Mouse (Mus musculus): ENCODE measurements around the gene Hoxd8. TPM values are rescaled to one million over a fixed set of nuclear protein-coding genes. Genes with fewer than 3 reads are reported as not detected.

Hoxd8 gene
- polyA plus RNA-seq, 1 experiment from 2014 or later = 0.04 TPM

DNA sequence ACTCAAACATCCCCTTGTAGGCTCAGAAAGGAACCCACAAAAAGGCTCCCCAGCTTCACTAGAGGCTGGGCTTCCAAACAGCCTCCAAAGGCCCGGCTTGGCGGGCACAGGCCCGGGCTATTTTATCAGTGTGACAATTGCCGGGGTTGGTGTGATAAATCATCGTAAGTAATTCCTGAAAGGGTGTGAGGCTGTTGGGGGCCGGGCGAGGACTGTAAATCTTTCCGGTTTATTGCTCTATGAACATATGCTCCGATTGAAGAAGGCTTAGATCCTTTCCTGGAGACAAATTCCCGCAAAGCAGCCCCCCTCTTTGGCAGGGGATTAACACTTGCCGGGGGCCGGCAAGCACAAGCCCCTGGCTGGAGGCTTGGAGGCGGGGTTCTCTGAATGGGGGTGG, 30.0 kb downstream of the Hoxd8 start:
- Histone ChIP-seq H3K4me2 (ENCODE audit: low read depth, low read length) (no peak overlapping the region), H3K9ac (ENCODE audit: low read depth, low read length) (no peak overlapping the region), H3K27me3 (ENCODE audit: control insufficient read depth, insufficient read depth, low read depth, low read length) (peaks cover 96% of the 10 kb centered on the region), H3K36me3 (ENCODE audit: control insufficient read depth, insufficient read depth) (no peaks in the 10 kb centered on the region), H3K27ac (ENCODE audit: low read length) (no peak overlapping the region), H3K4me1 (ENCODE audit: control insufficient read depth, low read depth, low read length) (no peaks in the 10 kb centered on the region), H3K4me3 (ENCODE audit: low read depth, low read length) (no peak overlapping the region), H3K9me3 (replicated peaks; ENCODE audit: control insufficient read depth, low read length) (no peaks in the 10 kb centered on the region)
- ATAC-seq (ENCODE audit: low read depth) = no peak
- WGBS (ENCODE audit: insufficient replicate concordance) = 6% methylated on average over 13 of the region's 13 CpGs

DNA sequence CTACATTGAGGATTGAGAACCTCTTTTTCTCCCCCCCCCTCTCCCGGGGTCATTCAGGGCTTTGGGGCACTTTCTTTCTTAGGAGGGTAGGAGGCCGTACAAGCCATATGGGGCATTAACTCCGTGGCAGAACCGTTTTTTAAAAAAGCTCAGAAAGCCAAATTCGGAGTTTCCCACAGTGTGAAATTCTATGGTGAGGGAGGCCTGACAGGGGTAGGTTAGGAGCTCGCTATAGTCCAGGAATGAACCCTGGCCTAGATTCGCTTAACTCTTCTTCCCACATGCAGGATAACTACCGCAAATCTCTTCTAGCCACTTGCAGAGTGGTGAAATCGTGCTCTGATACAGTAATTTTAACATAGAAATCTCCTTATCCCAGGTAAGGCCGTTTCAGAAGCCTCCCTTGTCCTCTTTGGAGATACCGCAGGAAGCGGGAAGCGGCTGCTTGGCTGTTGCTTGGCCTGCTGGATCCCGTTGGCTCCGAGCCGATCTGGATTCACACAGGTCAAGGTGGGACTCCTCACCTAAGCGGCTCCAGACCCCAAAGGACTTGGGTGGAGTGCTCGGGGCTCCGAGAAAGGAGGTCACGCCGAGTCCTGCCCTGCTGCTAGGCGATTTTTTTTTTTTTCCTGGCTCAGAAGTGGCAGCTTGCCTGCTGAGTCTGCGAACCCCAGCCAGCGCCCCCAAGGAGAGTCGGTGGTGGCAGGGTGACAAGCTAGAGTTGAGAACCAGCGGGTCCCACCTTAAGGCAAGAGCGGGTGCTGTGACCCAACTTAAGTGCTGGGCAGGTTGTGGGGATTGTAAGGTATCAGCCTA, 30.8 kb downstream of the Hoxd8 start:
- H3K4me2 ChIP-seq (ENCODE audit: low read depth, low read length) = no peak overlapping the region
- no peak overlapping the region for H3K27ac ChIP-seq (ENCODE audit: low read length)
- H3K9me3 ChIP-seq (replicated peaks; ENCODE audit: control insufficient read depth, low read length) = no peaks in the 10 kb centered on the region
- 9% methylated on average over 27 of the region's 27 CpGs for WGBS (ENCODE audit: insufficient replicate concordance)
- no peak overlapping the region for H3K4me3 ChIP-seq (ENCODE audit: low read depth, low read length)
- H3K27me3 ChIP-seq (ENCODE audit: control insufficient read depth, insufficient read depth, low read depth, low read length) = peaks cover 99% of the 10 kb centered on the region
- no peak for ATAC-seq (ENCODE audit: low read depth)
- H3K9ac ChIP-seq (ENCODE audit: low read depth, low read length) = no peak overlapping the region
- H3K36me3 ChIP-seq (ENCODE audit: control insufficient read depth, insufficient read depth) = no peaks in the 10 kb centered on the region
- no peaks in the 10 kb centered on the region for H3K4me1 ChIP-seq (ENCODE audit: control insufficient read depth, low read depth, low read length)

GRCm38 (mm10) chr2:74735851-74736687, 31.7 kb downstream of the Hoxd8 start:
- Histone ChIP-seq H3K36me3 (ENCODE audit: control insufficient read depth, insufficient read depth) (no peaks in the 10 kb centered on the region), H3K27me3 (ENCODE audit: control insufficient read depth, insufficient read depth, low read depth, low read length) (peaks cover 98% of the 10 kb centered on the region), H3K4me1 (ENCODE audit: control insufficient read depth, low read depth, low read length) (no peaks in the 10 kb centered on the region), H3K9ac (ENCODE audit: low read depth, low read length) (no peak overlapping the region), H3K27ac (ENCODE audit: low read length) (no peak overlapping the region), H3K4me3 (ENCODE audit: low read depth, low read length) (no peak overlapping the region), H3K9me3 (replicated peaks; ENCODE audit: control insufficient read depth, low read length) (no peaks in the 10 kb centered on the region), H3K4me2 (ENCODE audit: low read depth, low read length) (no peak overlapping the region)
- ATAC-seq (ENCODE audit: low read depth) = no peak
- WGBS (ENCODE audit: insufficient replicate concordance) = 3% methylated on average over 42 of the region's 42 CpGs

DNA sequence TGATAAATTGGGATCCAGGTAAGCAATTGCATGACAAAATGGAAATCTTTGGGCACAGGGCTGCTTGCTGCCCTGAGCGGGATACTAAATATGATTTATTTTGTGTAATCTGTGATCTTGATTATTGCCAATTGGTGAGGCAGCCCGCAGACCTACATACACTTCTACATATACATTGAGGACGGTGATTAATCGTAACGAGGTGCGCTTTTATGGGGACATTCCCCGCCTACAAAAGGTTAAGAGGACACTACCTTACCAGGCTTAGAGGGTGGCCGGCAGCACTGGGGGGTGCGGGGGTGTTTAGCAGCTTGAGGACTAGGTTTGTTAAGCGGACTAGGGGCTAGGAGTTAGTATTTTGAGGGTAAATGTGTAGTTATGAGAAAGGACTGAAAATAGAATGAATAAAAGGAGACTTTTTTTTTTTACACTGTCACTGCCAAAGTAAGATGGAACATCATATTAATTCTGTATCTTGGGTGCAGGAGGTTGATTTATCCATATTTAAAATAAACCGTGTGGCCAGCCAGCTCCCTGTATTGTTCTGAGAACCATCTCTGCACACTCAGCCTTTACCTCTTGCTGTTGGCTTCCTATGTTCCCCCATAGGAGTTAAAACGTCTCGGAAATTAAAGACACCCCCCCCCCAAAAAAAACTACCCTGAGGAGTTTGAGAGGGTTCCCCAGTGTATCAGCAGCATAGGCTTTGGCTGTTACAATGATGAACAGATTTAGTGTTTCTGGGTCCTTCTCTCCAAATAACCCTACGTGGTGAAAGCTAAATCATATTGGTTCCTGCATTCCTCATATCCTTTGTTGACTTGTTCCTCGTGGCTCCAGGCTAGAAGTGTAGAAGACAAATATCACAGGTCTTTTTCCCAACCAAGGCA, 32.5 kb downstream of the Hoxd8 start:
- Histone ChIP-seq H3K9me3 (replicated peaks; ENCODE audit: control insufficient read depth, low read length) (no peaks in the 10 kb centered on the region), H3K36me3 (ENCODE audit: control insufficient read depth, insufficient read depth) (no peaks in the 10 kb centered on the region), H3K9ac (ENCODE audit: low read depth, low read length) (no peak overlapping the region), H3K4me2 (ENCODE audit: low read depth, low read length) (no peak overlapping the region), H3K27me3 (ENCODE audit: control insufficient read depth, insufficient read depth, low read depth, low read length) (peaks cover 98% of the 10 kb centered on the region), H3K4me3 (ENCODE audit: low read depth, low read length) (no peak overlapping the region), H3K4me1 (ENCODE audit: control insufficient read depth, low read depth, low read length) (no peaks in the 10 kb centered on the region), H3K27ac (ENCODE audit: low read length) (no peak overlapping the region)
- ATAC-seq (ENCODE audit: low read depth) = no peak
- 11% methylated on average over 15 of the region's 15 CpGs for WGBS (ENCODE audit: insufficient replicate concordance)

DNA sequence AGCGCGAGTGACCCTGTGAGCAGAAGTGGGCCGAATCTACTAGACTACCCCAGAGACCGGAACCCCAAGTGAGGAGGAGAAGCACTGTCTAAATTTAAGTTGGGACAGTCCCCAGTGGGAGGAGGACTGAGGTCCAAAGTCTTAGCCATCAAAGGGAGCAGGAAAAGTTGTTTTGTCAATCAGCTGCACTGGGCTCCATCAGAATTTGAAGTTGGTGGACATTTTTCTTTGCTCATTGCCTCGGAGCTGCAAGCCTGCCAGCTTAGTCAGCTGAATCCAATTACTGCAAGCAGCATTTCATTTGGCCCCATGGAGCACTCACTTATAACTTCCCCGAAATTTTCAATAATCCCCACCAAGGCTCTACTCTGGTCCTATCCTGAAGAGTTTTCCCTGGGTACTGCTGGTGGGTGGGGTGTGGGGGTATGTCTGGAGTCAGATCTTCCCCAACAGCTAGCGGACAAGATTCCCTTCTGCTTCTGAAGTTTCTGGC, 33.2 kb downstream of the Hoxd8 start:
- WGBS (ENCODE audit: insufficient replicate concordance) = 15% methylated on average over 7 of the region's 7 CpGs
- H3K9ac ChIP-seq (ENCODE audit: low read depth, low read length) = no peak overlapping the region

GRCm38 (mm10) chr2:74738623-74739475, 34.4 kb downstream of the Hoxd8 start:
- no peak for ATAC-seq (ENCODE audit: low read depth)
- 4% methylated on average over 20 of the region's 20 CpGs for WGBS (ENCODE audit: insufficient replicate concordance)
- Histone ChIP-seq H3K4me2 (ENCODE audit: low read depth, low read length) (no peak overlapping the region), H3K36me3 (ENCODE audit: control insufficient read depth, insufficient read depth) (no peaks in the 10 kb centered on the region), H3K27me3 (ENCODE audit: control insufficient read depth, insufficient read depth, low read depth, low read length) (peaks cover 92% of the 10 kb centered on the region), H3K9me3 (replicated peaks; ENCODE audit: control insufficient read depth, low read length) (no peaks in the 10 kb centered on the region), H3K9ac (ENCODE audit: low read depth, low read length) (no peak overlapping the region), H3K4me1 (ENCODE audit: control insufficient read depth, low read depth, low read length) (no peaks in the 10 kb centered on the region), H3K27ac (ENCODE audit: low read length) (no peak overlapping the region), H3K4me3 (ENCODE audit: low read depth, low read length) (no peak overlapping the region)

More for the DNA sequence above, 33.2 kb downstream of the Hoxd8 start:
- no peak overlapping the region for H3K4me2 ChIP-seq (ENCODE audit: low read depth, low read length)
- no peak overlapping the region for H3K27ac ChIP-seq (ENCODE audit: low read length)
- H3K36me3 ChIP-seq (ENCODE audit: control insufficient read depth, insufficient read depth) = no peaks in the 10 kb centered on the region
- H3K27me3 ChIP-seq (ENCODE audit: control insufficient read depth, insufficient read depth, low read depth, low read length) = peaks cover 95% of the 10 kb centered on the region
- H3K9me3 ChIP-seq (replicated peaks; ENCODE audit: control insufficient read depth, low read length) = no peaks in the 10 kb centered on the region
- no peak overlapping the region for H3K4me3 ChIP-seq (ENCODE audit: low read depth, low read length)
- no peaks in the 10 kb centered on the region for H3K4me1 ChIP-seq (ENCODE audit: control insufficient read depth, low read depth, low read length)
- no peak for ATAC-seq (ENCODE audit: low read depth)

DNA sequence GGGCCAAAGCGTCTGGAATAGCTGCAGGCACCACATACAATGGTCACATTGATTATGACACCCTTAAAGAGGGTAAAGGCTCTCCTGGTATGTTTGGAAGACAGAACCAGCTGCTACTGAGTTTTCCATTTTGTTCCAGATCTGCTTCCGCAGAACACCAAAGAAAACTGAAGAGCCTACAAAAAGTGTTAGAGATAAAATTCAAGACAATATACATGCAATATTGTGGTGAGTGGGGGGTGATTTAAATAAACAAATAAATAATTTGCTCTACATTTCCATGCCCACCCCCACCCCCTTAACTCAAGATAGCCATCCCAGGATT, 35.0 kb downstream of the Hoxd8 start:
- Histone ChIP-seq H3K9me3 (replicated peaks; ENCODE audit: control insufficient read depth, low read length) (no peaks in the 10 kb centered on the region), H3K27me3 (ENCODE audit: control insufficient read depth, insufficient read depth, low read depth, low read length) (peaks cover 92% of the 10 kb centered on the region), H3K27ac (ENCODE audit: low read length) (no peak overlapping the region), H3K4me3 (ENCODE audit: low read depth, low read length) (no peak overlapping the region), H3K36me3 (ENCODE audit: control insufficient read depth, insufficient read depth) (no peaks in the 10 kb centered on the region), H3K4me2 (ENCODE audit: low read depth, low read length) (no peak overlapping the region), H3K4me1 (ENCODE audit: control insufficient read depth, low read depth, low read length) (no peaks in the 10 kb centered on the region), H3K9ac (ENCODE audit: low read depth, low read length) (no peak overlapping the region)
- 9% methylated on average over 2 of the region's 2 CpGs for WGBS (ENCODE audit: insufficient replicate concordance)
- no peak for ATAC-seq (ENCODE audit: low read depth)

- Histone ChIP-seq H3K9me3 (replicated peaks; ENCODE audit: control insufficient read depth, low read length) (no peaks in the 10 kb centered on the region), H3K4me1 (ENCODE audit: control insufficient read depth, low read depth, low read length) (no peaks in the 10 kb centered on the region), H3K27me3 (ENCODE audit: control insufficient read depth, insufficient read depth, low read depth, low read length) (peaks cover 92% of the 10 kb centered on the region), H3K27ac (ENCODE audit: low read length) (no peak overlapping the region), H3K36me3 (ENCODE audit: control insufficient read depth, insufficient read depth) (no peaks in the 10 kb centered on the region), H3K4me3 (ENCODE audit: low read depth, low read length) (no peak overlapping the region), H3K4me2 (ENCODE audit: low read depth, low read length) (no peak overlapping the region), H3K9ac (ENCODE audit: low read depth, low read length) (no peak overlapping the region)
- no peak for ATAC-seq (ENCODE audit: low read depth)
- WGBS (ENCODE audit: insufficient replicate concordance) = 9% methylated on average over 14 of the region's 14 CpGs
Observed at GRCm38 (mm10) chr2:74739869-74740268, 35.5 kb downstream of the Hoxd8 start.

All from liver, embryonic 16.5 days (tissue).